Mouse (Mus musculus) brown adipose tissue, adult 24 weeks (tissue): ENCODE data around the gene Fpr-rs6. TPM values are rescaled to one million over a fixed set of nuclear protein-coding genes. Genes with fewer than 3 reads are reported as not detected.

Experiments
- H3K27ac ChIP-seq: fragments of 200-500 bp; replicated peaks from 2 replicates; pipeline ENCODE4 v1.5.1; 2012; ENCODE audit warnings: low read depth, mild to moderate bottlenecking, low read length
- H3K4me1 ChIP-seq: fragments of 200-500 bp; 2 replicates; pipeline ENCODE4 v1.6.1; 2012; ENCODE audit warnings: low read length, mixed read lengths; ENCODE audit not compliant: control insufficient read depth, insufficient read depth, insufficient read length
- H3K4me3 ChIP-seq: fragments of 200-500 bp; 2 replicates; pipeline ENCODE4 v1.5.1; 2012; ENCODE audit warnings: low read depth, mild to moderate bottlenecking, low read length, moderate library complexity; ENCODE audit not compliant: insufficient read depth
- polyA plus RNA-seq: library from polyadenylated mRNA; stranded (reverse); fragments of >200 nt; gene quantifications from 2 replicates; pipeline ENCODE4 v1.2.4, GENCODE M21; 2012; ENCODE audit not compliant: missing spikeins, insufficient read depth, insufficient read length

The Fpr-rs6 gene
- not detected in 2 replicates for polyA plus RNA-seq

DNA sequence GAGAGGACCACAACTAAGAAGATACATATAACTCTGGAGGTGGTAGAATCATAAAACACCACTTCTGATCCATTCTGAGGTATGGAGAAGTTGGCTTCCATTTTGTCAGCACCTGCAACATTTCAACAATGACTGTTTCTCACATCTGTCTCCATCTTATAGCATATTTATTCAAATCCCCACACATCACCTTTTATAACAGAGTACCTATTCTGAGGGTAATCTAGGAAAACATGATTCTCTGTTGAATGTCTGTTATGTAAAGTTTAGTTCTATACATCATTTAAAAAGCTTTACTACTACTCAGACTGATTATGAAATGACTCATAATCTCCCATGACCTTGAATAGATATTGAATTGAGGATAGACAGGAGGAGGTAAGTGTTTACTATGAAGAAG is at the start of gene Fpr-rs6:
Gene Fpr-rs6, minus strand, starts transcription at position 101 of the 400 bp plus-strand sequence.
- no peak within 1 kb of the TSS for H3K4me3 ChIP-seq
- no peak within 1 kb of the TSS for H3K27ac ChIP-seq
- no peaks in the 10 kb centered on the region for H3K4me1 ChIP-seq

Other genes starting within 250 kb of the Fpr-rs6 start
- gene Vmn2r104, start 134.8 kb downstream of the Fpr-rs6 start, polyA plus RNA-seq, result not detected in 2 replicates
- not detected in 2 replicates for gene Fpr-rs7, start 68.9 kb downstream of the Fpr-rs6 start, polyA plus RNA-seq
- not detected in 2 replicates for gene Vmn2r105, start 52.0 kb upstream of the Fpr-rs6 start, polyA plus RNA-seq
- not detected in 2 replicates for gene Vmn2r106, start 102.5 kb upstream of the Fpr-rs6 start, polyA plus RNA-seq
- gene Vmn2r107, start 162.1 kb upstream of the Fpr-rs6 start, polyA plus RNA-seq, result not detected in 2 replicates
- not detected in 2 replicates for gene Vmn1r224, start 231.0 kb upstream of the Fpr-rs6 start, polyA plus RNA-seq